Mouse (Mus musculus): Measurements from ENCODE around the gene Ddx10. TPM values are rescaled to one million over a fixed set of nuclear protein-coding genes. Genes with fewer than 3 reads are reported as not detected.
"Not testable (repeated sequence)": the region's sequence is repeated elsewhere in the genome, so short reads cannot be mapped to it uniquely, and the experiment has no call there.

Ddx10 gene
- polyA plus RNA-seq, 1 experiment from 2014 or later: 30.4 TPM

DNA sequence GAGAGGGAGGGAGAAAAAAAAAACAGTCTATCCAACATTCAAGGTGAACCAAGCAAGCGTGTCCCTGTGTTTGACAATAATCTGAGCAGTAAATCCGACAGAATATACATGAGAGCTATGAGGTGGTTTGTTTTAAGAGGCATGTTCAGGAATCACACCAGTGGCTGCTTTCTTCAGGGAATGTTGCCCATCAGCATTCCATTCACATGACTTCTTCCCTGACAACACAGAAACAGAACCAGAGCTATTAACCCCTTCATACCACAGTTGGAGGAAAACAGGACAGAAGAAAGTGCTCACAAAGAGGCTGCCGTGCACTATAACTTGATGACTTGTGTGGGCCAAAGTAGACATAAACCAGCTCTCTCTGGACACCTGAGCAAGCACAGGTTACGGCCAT is 16.5 kb upstream of the Ddx10 start:
- H3K27me3 ChIP-seq (ENCODE audit: low read depth, poor library complexity, severe bottlenecking): no peaks in the 10 kb centered on the region
- no peak overlapping the region for H3K4me3 ChIP-seq
- no peaks in the 10 kb centered on the region for H3K36me3 ChIP-seq
- DNase-seq (ENCODE audit: low spot score): no peak
- H3K4me1 ChIP-seq: no peaks in the 10 kb centered on the region
- 82% methylated on average over 4 of the region's 4 CpGs for WGBS
- no peaks in the 10 kb centered on the region for H3K9me3 ChIP-seq (replicated peaks)
- H3K27ac ChIP-seq (replicated peaks): no peak overlapping the region

DNA sequence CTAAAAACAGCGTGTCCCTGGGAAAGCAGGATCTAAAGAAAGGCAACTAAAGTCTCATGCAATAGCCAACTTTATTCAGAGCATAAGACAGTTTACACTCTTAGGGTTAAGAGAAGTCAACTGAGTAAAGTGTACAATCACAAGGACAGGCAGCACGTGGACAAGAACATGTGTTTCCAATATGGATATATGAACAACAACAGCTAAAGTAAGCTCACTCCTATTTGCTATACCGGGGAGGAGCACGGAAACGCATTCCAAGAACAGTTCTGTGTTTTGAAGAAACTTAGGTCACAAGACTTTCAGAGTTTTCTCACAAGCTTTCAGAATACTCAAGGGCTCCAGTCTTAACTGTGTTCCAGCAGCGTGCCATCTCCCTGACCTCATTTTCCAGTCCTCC is 10.3 kb upstream of the Ddx10 start:
- H3K9me3 ChIP-seq (replicated peaks): no peaks in the 10 kb centered on the region
- H3K36me3 ChIP-seq: no peaks in the 10 kb centered on the region
- WGBS: 48% methylated on average over 6 of the region's 6 CpGs
- peaks cover 16% of the 10 kb centered on the region for H3K4me1 ChIP-seq
- no peak overlapping the region for H3K4me3 ChIP-seq
- H3K27me3 ChIP-seq (ENCODE audit: low read depth, poor library complexity, severe bottlenecking): no peaks in the 10 kb centered on the region
- H3K27ac ChIP-seq (replicated peaks): no peak overlapping the region
- DNase-seq (ENCODE audit: low spot score): no peak

DNA sequence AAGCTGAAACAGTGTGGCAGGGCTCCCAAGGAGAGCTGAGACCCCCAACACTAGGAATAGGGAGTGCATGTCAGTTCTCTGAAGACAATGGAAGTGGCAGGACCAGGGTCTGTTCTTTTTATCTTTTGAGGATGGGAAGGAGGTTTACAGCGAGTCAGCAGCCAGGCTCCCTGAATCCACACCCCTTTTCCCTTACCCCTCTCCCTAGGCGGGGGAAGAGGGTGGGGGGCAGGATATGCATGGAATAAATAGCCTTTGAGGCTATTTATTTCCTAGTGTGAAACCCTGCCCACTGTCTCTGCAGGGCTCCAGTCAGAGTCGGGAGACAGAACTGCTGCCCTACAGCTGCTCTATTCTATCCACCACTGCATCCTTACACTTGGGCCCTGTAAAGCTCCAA is 9.9 kb upstream of the Ddx10 start:
- peaks cover 16% of the 10 kb centered on the region for H3K4me1 ChIP-seq
- 3% methylated on average over 3 of the region's 3 CpGs for WGBS
- no peaks in the 10 kb centered on the region for H3K36me3 ChIP-seq
- H3K27ac ChIP-seq (replicated peaks): peak overlapping the region; percentile 67; the same call in 1 of the 2 replicates
- no peaks in the 10 kb centered on the region for H3K9me3 ChIP-seq (replicated peaks)
- peak; percentile 19 for DNase-seq (ENCODE audit: low spot score)
- no peaks in the 10 kb centered on the region for H3K27me3 ChIP-seq (ENCODE audit: low read depth, poor library complexity, severe bottlenecking)
- H3K4me3 ChIP-seq: no peak overlapping the region

DNA sequence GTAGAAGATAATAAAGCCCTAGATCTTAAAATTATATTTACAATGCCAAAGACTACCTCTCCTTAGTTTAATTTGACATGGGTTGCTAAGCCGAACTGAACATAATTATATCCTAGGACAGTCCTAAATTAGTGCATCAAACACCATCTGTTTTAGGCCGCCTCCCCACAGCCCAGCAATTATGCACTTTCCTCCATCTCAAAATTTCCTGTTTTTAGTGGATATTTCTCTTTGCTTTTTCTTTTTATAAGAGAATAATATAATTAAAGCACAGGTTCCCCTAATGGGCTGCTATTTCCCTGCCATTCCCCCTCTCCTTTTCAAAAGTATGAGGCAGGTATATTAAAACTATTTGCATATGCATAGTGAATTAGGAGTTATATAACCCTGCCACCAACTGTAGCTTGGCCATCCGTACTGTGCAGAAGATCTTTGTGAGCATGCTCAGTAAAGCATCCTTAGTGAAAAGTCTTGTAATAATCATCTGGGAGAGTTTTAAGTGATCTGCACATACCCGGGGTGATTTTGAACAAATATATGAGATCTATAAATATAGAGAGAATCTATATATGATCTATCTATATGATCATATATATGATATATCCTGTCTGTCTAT is 8.9 kb upstream of the Ddx10 start:
- H3K4me1 ChIP-seq: peaks cover 16% of the 10 kb centered on the region
- H3K27me3 ChIP-seq (ENCODE audit: low read depth, poor library complexity, severe bottlenecking): no peaks in the 10 kb centered on the region
- WGBS: 92% methylated on average over 4 of the region's 4 CpGs
- H3K4me3 ChIP-seq: no peak overlapping the region
- no peaks in the 10 kb centered on the region for H3K36me3 ChIP-seq
- DNase-seq (ENCODE audit: low spot score): no peak
- no peak overlapping the region for H3K27ac ChIP-seq (replicated peaks)
- no peaks in the 10 kb centered on the region for H3K9me3 ChIP-seq (replicated peaks)

DNA sequence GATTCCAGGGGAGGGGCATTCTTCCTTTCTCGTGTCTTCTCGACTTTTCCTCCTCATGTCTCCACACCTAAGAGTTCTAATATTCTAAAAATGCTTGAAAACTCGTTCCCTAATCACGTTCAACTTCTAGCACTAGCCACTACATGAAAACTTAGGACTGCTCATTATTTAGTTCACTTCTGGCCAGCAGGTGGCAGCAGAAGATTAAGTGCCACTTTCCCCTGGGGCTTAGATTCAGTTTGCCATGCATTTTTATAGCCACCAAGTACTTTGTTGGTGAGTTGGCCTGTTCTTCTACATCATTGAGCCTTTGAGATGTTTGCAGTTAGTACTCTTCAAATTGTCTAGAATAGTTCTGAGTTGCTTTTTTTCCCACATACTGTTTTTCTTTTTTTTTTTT is 6.5 kb upstream of the Ddx10 start:
- DNase-seq (ENCODE audit: low spot score): peak; percentile 65
- no peaks in the 10 kb centered on the region for H3K36me3 ChIP-seq
- H3K4me3 ChIP-seq: no peak overlapping the region
- no peak overlapping the region for H3K27ac ChIP-seq (replicated peaks)
- H3K9me3 ChIP-seq (replicated peaks): no peaks in the 10 kb centered on the region
- WGBS: 20% methylated on average over 4 of the region's 4 CpGs
- no peaks in the 10 kb centered on the region for H3K27me3 ChIP-seq (ENCODE audit: low read depth, poor library complexity, severe bottlenecking)
- H3K4me1 ChIP-seq: peaks cover 16% of the 10 kb centered on the region

DNA sequence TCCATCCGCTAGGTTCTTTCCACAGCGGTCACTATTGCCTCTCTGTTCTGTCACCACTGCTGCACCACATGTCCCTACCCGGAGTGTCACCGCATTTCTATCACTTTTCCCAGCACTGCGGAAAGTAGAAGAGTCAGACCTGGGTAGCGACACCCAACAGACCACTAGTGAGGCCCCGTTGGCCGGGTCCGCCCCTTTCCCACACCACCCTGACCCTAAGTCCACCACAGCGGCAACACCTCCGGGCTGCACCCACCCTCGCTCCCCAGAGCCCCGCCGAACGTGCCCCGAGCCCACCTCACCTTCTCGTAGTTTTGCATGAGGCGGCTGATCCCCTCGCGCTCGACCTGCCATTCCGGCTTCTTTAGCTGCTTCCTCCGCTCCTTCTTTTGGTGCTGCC is 337 bp downstream of the Ddx10 start:
- peak overlapping the region; percentile 88 for H3K4me3 ChIP-seq
- H3K36me3 ChIP-seq: no peaks in the 10 kb centered on the region
- no peaks in the 10 kb centered on the region for H3K27me3 ChIP-seq (ENCODE audit: low read depth, poor library complexity, severe bottlenecking)
- DNase-seq (ENCODE audit: low spot score): no peak
- peaks cover 19% of the 10 kb centered on the region for H3K4me1 ChIP-seq
- no peaks in the 10 kb centered on the region for H3K9me3 ChIP-seq (replicated peaks)
- under 1% methylated on average over 23 of the region's 23 CpGs for WGBS
- H3K27ac ChIP-seq (replicated peaks): peak overlapping the region; percentile 73

DNA sequence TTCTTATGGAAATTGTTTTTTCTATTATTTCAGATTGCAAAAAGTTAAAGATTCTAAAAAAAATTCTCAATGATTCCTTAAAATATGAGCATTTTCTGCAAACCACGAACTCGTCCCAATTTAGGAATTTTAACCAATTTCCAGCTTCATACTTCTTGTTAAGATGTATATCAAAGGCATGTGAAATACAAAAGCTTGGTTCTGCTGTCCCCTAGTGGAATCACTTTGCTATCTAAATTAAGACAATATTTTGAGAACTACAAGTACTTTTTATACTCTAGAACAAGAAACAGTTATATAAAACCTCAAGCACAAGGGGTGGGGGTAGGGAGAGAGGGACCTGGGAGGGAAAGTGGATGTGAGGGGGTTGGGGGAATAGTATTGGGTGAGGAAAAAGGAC is 29.7 kb downstream of the Ddx10 start:
- peaks cover 12% of the 10 kb centered on the region for H3K36me3 ChIP-seq
- 86% methylated on average over 2 of the region's 2 CpGs for WGBS
- no peaks in the 10 kb centered on the region for H3K27me3 ChIP-seq (ENCODE audit: low read depth, poor library complexity, severe bottlenecking)
- no peaks in the 10 kb centered on the region for H3K9me3 ChIP-seq (replicated peaks)
- H3K27ac ChIP-seq (replicated peaks): no peak overlapping the region
- DNase-seq (ENCODE audit: low spot score): no peak
- no peak overlapping the region for H3K4me3 ChIP-seq
- no peaks in the 10 kb centered on the region for H3K4me1 ChIP-seq

DNA sequence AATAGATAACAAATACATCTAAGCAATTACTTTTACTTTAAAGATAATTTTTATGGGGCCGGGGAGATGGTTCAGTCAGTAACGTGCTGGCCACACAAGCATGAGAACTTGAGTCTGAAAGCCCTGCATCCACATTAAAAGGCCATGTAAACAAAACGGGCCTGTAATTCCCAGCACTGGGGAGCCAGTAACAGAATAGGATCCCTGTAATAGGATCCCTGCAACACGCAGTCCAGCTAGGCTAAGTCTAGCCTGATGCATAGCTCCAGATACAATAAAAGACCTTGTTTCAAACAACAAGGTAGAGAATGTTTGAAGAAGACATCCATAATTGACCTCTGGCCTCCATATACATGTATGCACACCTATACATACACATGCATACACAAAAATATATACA is 39.6 kb downstream of the Ddx10 start:
- no peaks in the 10 kb centered on the region for H3K27me3 ChIP-seq (ENCODE audit: low read depth, poor library complexity, severe bottlenecking)
- H3K27ac ChIP-seq (replicated peaks): no peak overlapping the region
- no peaks in the 10 kb centered on the region for H3K4me1 ChIP-seq
- DNase-seq (ENCODE audit: low spot score): no peak
- WGBS: 76% methylated on average over 4 of the region's 4 CpGs
- H3K36me3 ChIP-seq: peaks cover 7% of the 10 kb centered on the region
- H3K9me3 ChIP-seq (replicated peaks): no peaks in the 10 kb centered on the region
- H3K4me3 ChIP-seq: no peak overlapping the region

DNA sequence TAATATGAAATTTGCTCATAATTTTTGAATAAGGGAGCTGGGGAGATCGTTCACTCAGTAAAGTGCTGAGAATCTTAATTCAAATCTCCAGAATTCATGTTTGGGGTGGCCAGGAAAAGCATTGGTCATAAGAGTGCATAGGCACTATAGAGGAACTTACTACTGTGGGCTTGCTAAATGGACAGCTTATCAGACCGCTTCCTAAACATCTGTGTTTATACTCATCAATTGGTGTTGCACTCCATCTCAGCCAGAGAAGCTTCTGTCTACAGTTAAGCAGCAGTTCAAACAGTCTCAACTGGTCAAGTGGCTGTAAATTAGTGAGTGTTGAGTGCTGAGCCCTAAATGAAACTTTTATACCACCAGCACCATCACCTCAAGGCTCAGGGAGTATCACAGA is 73.3 kb downstream of the Ddx10 start:
- no peak for DNase-seq (ENCODE audit: low spot score)
- 88% methylated on average over 2 of the region's 2 CpGs for WGBS

DNA sequence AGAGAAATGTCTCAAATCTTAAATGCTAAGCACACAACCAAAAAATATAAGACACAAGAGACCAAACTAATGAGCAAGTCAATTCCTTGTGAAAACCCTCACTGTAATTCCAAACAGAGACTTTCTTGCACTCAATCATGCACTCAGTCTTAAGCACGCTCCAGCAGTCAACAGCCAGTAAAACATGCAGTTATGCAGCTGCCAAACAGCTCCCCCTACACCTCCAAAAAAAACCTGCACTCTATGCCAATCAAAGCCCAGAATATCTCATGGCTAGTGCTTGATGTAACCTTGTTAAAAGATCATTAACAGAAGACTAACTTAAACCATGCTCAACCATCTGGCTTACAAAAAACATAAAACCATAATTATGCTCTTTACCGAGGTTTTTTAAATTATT is 74.6 kb downstream of the Ddx10 start:
- H3K9me3 ChIP-seq (replicated peaks): no peaks in the 10 kb centered on the region
- H3K27ac ChIP-seq (replicated peaks): no peak overlapping the region
- 68% methylated on average over 2 of the region's 2 CpGs for WGBS
- H3K36me3 ChIP-seq: no peaks in the 10 kb centered on the region
- no peak for DNase-seq (ENCODE audit: low spot score)
- no peak overlapping the region for H3K4me3 ChIP-seq
- H3K27me3 ChIP-seq (ENCODE audit: low read depth, poor library complexity, severe bottlenecking): no peaks in the 10 kb centered on the region
- no peaks in the 10 kb centered on the region for H3K4me1 ChIP-seq

More for the DNA sequence above, 73.3 kb downstream of the Ddx10 start:
- no peaks in the 10 kb centered on the region for H3K36me3 ChIP-seq
- H3K4me1 ChIP-seq: no peaks in the 10 kb centered on the region
- H3K9me3 ChIP-seq (replicated peaks): no peaks in the 10 kb centered on the region
- no peaks in the 10 kb centered on the region for H3K27me3 ChIP-seq (ENCODE audit: low read depth, poor library complexity, severe bottlenecking)
- H3K4me3 ChIP-seq: no peak overlapping the region
- no peak overlapping the region for H3K27ac ChIP-seq (replicated peaks)

DNA sequence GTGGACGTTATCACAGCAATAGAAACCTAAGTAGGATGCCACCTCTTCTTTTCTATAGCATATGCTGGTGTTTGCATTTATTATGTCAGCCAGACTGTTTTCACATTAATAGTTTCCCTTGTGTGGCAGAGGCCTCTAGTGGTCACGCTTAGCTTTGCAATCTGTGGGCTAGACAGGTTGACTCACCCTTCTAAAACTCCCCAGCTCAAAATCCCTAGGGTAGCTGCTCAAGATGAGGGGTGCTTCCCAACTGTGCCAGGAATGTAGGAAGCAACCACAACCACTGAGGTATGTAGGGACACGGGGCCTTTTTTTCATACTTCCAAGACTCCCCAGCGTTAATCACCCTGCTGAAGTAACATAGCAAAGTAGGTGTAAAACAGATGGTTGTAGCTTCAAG is 103.6 kb downstream of the Ddx10 start:
- Histone ChIP-seq H3K4me3 (no peak overlapping the region), H3K27ac (replicated peaks) (no peak overlapping the region), H3K4me1 (no peaks in the 10 kb centered on the region), H3K36me3 (no peaks in the 10 kb centered on the region), H3K27me3 (ENCODE audit: low read depth, poor library complexity, severe bottlenecking) (no peaks in the 10 kb centered on the region), H3K9me3 (replicated peaks) (no peaks in the 10 kb centered on the region)
- DNase-seq (ENCODE audit: low spot score): peak; percentile 27
- 39% methylated on average over 4 of the region's 4 CpGs for WGBS

DNA sequence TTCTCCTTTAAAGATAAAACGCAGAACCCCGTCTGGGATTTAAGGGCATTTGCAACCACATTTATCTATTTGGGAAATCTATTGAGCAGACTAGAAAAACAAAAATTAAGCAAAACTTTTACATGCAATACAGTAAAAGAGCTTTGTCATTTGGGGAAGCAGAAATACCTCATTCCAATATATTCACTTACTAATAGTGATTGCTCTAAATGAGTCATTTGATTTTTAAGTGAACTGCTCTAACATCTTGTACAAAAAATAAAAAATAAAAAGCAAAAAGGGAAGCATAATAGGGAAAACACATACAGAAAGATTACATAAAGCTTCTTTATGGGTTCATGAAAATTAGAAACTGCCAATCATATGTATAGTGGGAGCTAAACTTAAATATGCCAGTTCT is 104.3 kb downstream of the Ddx10 start:
- Histone ChIP-seq H3K27ac (replicated peaks) (no peak overlapping the region), H3K36me3 (no peaks in the 10 kb centered on the region), H3K27me3 (ENCODE audit: low read depth, poor library complexity, severe bottlenecking) (no peaks in the 10 kb centered on the region), H3K4me1 (no peaks in the 10 kb centered on the region), H3K4me3 (no peak overlapping the region), H3K9me3 (replicated peaks) (no peaks in the 10 kb centered on the region)
- no peak for DNase-seq (ENCODE audit: low spot score)
- WGBS: 94% methylated on average over 2 of the region's 2 CpGs

DNA sequence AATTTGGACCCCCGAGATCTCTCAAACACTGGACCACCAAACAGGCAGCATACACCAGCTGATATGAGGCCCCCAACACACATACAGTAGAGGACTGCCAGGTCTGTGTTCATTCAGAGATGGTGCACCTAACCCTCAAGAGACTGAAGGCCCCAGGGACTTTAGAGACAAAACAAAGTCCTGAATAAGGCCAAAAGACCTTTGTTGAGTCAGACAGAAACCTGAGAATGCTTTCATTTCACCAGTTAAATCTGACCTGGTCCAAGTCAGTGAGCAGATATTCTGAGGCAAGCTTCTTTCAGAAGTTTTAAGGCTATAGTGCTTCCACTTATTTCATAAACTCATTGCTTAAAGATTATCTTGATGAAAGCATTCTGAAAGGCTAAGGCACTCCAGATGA is 105.4 kb downstream of the Ddx10 start:
- H3K27me3 ChIP-seq (ENCODE audit: low read depth, poor library complexity, severe bottlenecking); H3K4me3 ChIP-seq; H3K4me1 ChIP-seq; DNase-seq (ENCODE audit: low spot score); H3K36me3 ChIP-seq; H3K27ac ChIP-seq (replicated peaks); H3K9me3 ChIP-seq (replicated peaks): not testable (repeated sequence)
- WGBS: 73% methylated on average over 1 of the region's 1 CpGs

DNA sequence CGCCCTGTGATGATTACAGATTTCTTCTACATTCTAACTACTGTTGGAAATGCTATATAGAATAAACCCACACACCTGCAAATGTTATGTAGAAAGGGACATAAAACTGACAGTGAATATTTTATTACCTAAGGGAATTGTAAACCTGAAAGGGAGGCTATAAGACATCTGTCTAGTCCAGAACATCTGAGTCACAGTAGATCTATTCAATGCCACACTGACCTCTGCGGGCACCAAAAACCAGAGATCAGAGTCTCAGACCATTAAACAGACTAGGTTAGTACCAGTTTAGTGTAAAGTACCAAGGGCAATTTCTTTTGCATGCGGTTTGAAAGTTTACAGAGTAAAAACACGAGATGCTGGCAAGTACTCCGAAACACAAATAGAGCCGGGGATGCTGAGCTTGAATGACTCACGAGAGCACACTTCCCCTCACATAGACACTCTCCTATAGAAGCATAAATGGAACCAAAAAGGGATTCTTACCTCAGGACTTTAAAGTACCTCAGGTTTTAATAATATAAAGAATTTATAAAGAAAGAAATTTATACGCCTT is 107.2 kb downstream of the Ddx10 start:
- WGBS: 91% methylated on average over 8 of the region's 8 CpGs
- no peaks in the 10 kb centered on the region for H3K9me3 ChIP-seq (replicated peaks)
- no peak overlapping the region for H3K4me3 ChIP-seq
- H3K4me1 ChIP-seq: no peaks in the 10 kb centered on the region
- H3K27me3 ChIP-seq (ENCODE audit: low read depth, poor library complexity, severe bottlenecking): no peaks in the 10 kb centered on the region
- H3K36me3 ChIP-seq: no peaks in the 10 kb centered on the region
- no peak overlapping the region for H3K27ac ChIP-seq (replicated peaks)
- DNase-seq (ENCODE audit: low spot score): no peak
